Mouse (Mus musculus) granulocyte monocyte progenitor cell, adult 5-6 weeks (primary cell): ENCODE data around the gene Cfap77. TPM values are rescaled to one million over a fixed set of nuclear protein-coding genes. Genes with fewer than 3 reads are reported as not detected.

Source experiments
- ATAC-seq: replicated peaks from 2 replicates; pipeline ENCODE4 v1.8.0; 2016; ENCODE audit warnings: mild to moderate bottlenecking, moderate TSS enrichment, inconsistent platforms; ENCODE audit not compliant: poor library complexity, severe bottlenecking
- total RNA-seq, 2 experiments: library from RNA; stranded (forward) in 1 of 2; stranded (reverse) in 1 of 2; fragments of 200-712, 200-1000 nt in 1 of 2; fragments of >200 nt in 1 of 2; fragmentation: Nextera tagmentation in 1 of 2; gene quantifications; 2 replicates each; pipeline ENCODE4 v1.2.3; 2014 to 2017

The Cfap77 gene
- total RNA-seq, 2 experiments from 2014 or later, result 3.2 TPM; not detected in 1

GRCm38 (mm10) chr2:29053802-29054544 is 893 bp downstream of the Cfap77 start:
- peak; percentile 44 for ATAC-seq

DNA sequence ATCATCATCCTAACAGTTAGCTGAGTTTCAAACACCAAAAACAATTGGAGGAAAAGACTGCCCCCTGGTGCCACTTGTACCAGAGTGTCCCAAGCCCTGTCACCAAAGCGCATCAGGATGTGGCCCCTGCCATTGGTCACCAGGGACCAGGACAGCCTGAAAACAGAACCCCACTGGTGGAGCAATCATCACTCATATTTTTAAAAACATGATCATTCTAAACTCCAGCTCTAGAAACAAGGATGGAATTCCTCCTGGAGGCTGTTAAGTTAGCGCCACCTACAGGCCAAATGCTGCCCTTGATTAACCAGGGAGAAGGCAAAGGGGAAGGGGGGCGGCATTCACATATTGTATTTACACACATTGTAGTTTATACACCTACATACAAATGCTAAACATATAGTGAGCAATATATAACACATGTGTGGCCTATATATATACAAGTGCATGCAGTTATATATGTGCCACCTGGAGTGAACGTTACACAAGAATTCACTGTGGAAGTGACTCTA is 1.9 kb downstream of the Cfap77 start:
- ATAC-seq, result peak; percentile 66

DNA sequence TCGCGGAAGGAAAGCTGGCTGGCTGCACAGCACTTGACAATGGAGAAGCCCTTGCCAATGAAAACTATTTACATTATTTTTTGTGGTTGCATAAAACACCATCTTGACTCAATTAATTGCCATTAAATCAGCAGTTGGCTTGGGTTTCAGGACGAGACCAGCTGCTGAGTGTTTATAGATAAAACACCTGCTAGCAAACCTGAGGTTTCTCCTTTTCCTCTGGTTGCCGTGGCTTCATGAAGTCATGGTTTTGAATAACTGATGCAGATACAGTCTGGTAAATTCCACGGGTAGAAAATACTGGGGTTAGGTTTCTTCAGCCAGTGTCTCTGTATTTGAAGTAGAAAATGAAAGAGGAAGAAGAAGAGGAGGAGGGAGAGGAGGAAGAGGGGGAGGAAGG is 2.9 kb downstream of the Cfap77 start:
- ATAC-seq, result no peak

DNA sequence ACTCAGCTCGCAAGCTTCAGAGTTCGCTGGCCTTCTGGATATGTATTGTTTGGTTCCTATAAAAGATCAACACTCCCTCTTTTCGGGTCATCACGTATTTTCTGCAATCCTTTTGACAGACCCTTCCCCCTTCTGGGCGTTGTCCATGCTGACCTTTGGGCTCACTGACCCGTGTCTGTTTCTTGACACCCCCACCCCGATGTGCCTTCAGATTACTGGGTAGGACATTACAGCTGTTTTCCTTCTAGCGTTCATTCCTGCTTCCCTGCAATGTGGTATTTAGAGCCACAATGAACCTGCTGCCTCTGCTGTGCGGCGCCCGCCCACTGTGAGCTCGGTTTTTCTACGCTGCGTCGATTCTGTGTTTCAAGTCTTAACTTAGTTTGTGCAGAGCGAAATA is 8.7 kb downstream of the Cfap77 start:
- no peak for ATAC-seq

DNA sequence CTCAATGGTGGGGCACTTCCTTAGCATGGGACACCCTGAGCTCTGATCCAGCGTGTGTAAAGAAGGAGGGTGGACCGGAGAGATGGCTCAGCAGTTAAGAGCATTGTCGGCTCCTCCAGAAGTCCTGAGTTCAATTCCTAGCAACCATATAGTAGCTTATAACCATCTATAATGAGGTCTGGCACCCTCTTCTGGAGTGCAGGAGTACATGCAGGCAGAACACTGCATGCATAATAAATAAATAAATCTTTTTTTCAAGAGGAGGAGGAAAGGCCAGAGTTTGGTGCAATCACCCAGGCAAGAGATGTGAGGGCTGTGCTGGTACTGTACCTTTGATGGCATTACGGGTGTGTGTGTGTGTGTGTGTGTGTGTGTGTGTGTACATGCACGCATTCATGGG is 12.7 kb downstream of the Cfap77 start:
- ATAC-seq, result no peak

DNA sequence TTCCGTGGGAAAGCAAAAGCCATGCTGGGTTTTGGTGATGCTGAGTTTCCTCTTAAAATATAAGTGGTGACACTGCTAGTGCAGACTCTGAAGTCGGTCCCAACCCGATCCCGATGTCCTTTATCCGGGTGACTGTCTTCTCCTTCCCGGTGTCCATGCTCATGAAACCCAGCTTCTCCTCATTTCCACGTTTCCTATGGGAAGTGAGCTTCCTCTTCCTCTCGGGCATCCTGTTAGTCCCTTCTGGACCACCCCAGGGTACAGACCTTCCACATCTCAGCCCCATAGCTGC is 13.4 kb downstream of the Cfap77 start:
- no peak for ATAC-seq

DNA sequence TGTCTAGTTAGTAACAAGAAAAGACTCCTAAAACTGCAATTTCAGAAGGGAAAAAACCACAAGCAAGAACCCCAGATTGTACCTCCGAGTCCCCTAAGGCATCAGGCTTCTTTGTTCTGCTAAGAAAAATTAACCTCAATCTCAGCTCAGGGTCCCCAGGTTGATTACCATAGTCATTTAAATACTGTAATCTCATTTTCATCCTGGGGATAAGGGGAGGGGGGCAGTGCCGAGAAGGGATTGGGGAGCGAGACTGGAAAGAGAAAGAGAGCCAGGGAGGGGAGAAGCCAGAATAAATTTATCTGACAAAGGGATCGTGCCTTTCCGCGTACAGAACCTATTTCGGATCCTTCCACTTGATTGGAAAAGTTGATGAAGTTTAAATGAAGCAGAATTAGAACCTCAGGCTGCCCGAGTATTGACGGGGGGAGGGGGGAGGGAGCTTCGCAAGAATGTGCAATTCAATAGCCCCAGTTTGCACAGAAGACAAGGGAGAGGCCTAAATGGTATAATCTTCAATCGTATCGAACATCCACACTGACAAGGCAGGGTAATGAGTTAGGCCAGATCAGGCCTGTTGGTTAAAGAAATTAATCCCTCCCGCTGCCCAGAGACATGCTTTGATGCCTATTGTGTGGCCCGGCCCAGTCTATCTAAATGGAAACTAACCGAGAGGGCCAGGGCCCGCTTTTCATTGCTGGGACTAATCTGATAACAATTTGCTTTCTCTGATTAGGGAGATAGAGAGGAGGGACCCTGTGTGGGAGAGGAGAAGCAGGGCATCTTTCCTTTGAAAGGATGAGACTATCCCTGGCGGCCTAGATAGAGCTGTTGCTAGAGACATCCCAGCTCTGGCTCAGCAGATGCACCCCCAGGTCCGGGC is 14.0 kb downstream of the Cfap77 start:
- ATAC-seq, result no peak

DNA sequence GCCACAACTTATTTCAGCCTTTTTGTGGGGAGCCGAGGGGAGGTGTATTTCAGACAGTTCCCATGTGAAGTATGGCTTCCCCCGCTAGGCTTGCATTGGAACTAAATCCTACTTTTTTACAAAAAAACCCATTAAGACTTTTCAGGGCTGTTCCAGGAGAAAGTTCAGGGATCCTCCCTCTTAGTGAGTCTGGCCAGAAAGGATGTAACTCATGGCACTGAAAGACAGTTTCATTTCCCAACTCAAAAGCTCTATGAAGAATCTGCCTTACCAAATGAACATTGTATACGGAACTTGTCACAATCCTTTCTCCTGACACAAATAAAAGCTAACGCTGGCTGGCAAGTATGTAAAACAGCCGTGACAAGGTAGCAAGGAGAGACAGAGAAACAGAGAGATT is 15.1 kb downstream of the Cfap77 start:
- no peak for ATAC-seq

- no peak for ATAC-seq
Observed at GRCm38 (mm10) chr2:29035698-29036097, 19.2 kb downstream of the Cfap77 start.

DNA sequence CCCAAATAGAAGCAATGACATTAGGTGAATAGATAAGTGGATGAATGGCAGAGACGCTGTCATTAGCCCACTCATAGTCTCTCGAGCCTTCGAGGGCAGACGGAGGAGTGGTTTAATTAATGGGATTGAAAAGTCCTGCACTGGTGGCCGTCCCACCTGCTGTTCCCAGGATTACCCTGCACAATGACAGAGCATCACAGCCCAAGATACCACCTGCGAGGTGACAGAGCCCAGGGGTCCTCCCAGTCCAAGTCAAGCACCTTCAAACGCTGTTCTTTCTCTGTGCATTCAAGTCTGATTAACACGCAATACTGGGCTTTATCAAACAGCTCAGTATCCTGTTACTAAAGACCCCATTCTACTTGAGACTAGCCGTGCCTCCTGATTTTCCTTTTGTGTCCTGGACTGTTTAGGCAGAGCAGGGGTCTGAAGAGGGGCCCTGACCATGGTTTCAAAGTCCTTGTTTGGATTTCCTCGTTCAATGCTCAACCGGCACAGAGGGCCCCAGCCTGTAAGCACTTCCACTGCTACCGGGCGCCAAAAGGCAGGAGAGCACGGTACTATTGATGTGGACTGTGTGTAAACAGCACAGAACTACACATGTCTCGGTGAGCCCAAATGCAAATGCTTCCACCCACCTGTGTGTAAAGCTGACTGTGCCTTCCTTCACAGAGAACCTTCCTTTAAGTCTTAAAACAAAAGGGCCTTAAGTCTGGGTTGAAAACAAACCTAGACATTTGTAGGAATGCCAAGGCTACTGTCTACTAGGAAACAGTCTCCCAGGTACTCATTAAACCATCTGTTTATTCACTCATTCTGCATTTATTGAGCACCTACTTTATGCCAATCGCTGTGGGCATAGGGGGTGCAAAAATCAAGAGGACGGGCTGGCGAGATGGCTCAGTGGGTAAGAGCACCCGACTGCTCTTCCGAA is 20.1 kb downstream of the Cfap77 start:
- no peak for ATAC-seq

- no peak for ATAC-seq
Observed at GRCm38 (mm10) chr2:29031951-29032350, 22.9 kb downstream of the Cfap77 start.

GRCm38 (mm10) chr2:29030048-29030734 is 24.7 kb downstream of the Cfap77 start:
- ATAC-seq, result no peak

DNA sequence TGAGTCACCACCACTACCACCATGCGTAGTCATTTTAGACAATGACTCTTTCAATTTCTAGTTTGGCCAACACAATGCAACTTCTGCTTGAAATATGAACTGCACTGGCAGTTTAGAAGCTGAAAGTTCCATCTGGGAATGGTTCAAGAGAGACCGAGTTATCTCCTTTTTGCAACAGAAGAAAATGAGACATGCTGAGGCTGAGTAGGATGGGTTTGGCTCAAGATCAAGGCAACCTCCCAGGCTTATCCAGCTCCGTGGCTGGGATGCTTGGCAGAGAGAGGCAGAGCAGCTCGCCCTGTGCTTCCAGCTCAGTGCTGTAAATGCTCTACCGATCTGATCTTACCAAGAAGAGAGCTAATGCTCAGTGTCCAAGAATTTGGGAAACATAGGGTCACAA is 29.6 kb downstream of the Cfap77 start:
- ATAC-seq, result no peak

DNA sequence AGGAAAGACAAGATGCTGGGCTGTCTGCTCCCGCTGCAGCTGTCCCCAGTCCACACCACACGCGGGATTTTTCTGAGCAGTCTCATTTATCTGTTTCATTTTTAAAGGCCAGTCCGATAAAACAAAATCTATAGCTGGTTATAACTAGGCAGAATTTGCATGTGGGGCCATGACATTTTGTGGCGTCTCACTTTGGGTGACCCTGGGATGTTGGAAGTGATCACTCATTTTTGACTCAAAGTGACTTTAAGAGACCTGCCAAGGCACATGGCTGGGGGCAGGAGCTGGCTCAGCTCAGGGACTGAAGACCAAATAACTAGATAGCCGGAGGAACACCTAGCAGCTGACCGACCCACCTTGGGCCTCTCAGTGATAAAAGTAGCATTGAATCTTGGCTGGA is 31.9 kb downstream of the Cfap77 start:
- ATAC-seq, result no peak

DNA sequence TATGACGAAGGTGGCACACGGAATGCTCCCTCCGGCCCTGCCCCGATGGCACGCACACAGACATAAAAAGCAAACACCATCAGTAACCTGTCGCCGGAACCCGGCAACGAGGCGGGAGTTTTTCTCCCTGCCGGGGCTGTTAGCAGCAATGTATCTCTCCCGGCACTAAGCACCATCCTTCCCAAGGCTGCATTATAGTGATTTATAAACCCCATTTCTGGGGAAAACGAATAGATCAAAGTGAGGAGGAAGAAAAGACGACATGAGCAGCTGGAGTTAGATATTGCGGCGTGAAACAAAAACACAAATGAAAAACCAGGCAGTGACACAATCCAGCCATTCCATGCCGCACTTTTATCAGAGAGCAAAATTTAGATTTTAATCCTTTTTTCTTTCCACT is 33.8 kb downstream of the Cfap77 start:
- no peak for ATAC-seq

- no peak for ATAC-seq
Observed at GRCm38 (mm10) chr2:29018680-29019079, 36.2 kb downstream of the Cfap77 start.

GRCm38 (mm10) chr2:29016599-29017587 is 38.0 kb downstream of the Cfap77 start:
- no peak for ATAC-seq

GRCm38 (mm10) chr2:29012523-29012922 is 42.3 kb downstream of the Cfap77 start:
- ATAC-seq, result no peak

GRCm38 (mm10) chr2:29007656-29008055 is 47.2 kb downstream of the Cfap77 start:
- ATAC-seq, result no peak
